Mouse (Mus musculus): ENCODE data around the gene Snx21. TPM values are rescaled to one million over a fixed set of nuclear protein-coding genes. Genes with fewer than 3 reads are reported as not detected.

The Snx21 gene
- total and polyA plus RNA-seq, 3 experiments: 3.8 to 7.7 TPM; not detected in 1

DNA sequence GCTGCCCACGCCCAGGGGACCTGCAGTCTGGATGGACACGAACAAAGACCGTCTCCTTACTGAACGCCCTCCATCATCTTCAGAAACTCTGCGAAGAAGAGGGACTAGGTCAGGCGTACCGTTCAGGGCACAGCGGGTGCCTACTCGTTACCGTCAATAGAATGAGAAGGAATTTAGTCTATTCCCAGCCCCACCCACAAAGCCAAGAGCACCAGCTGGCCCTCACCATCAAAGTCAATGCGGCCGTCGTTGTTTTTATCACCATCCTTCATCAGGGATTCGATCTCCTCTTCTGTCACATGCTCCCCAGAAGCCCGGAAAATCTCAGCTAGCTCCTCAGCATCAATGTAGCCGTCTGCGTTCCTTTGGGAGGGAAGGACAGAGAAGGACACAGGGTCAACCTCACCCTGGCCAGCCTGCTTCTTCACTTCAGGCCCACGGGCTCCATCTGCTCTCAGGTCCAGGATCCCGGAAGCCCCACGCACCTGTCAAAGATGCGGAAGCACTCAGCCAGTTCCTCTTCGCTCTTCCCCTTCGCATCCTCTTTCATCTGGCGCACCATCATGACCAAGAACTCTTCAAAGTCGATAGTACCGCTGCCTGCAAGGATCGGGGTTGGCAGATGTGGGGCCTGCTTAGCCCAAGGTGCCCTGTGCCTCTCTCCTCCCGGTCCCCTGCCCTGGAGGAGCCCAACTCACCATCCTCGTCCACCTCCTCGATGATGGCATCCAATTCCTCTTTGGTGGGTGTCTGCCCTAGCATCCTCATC is 8.2 kb upstream of the Snx21 start (continued):
- TF ChIP-seq SIN3A (IDR thresholded peaks at IDR 0.05; ENCODE audit: low read length) (no peak), TBP (IDR thresholded peaks at IDR 0.05; ENCODE audit: low read depth, low read length) (no peak)

GRCm38 (mm10) chr2:164778015-164778287 is 7.7 kb upstream of the Snx21 start:
- Histone ChIP-seq H3K79me2 (ENCODE audit: control insufficient read depth, insufficient read depth, low read length, poor library complexity) (no peaks in the 10 kb centered on the region), H3K36me3 (ENCODE audit: control insufficient read depth in 1 of 2, insufficient read depth in 2 of 2, low read length in 2 of 2) (peaks cover 0 to 5% of the 10 kb centered on the region in 2 experiments; a peak in 2 of 4 replicates), H3K4me1 (ENCODE audit: control insufficient read depth in 1 of 2, insufficient read depth in 2 of 2, low read length in 2 of 2) (peaks cover 0 to 9% of the 10 kb centered on the region in 2 experiments; a peak in 3 of 4 replicates), H3K4me3 (ENCODE audit: control insufficient read depth in 1 of 2, insufficient read depth in 1 of 2, low read depth in 2 of 2, low read length in 2 of 2) (no peak overlapping the region), H3K9ac (ENCODE audit: control insufficient read depth, low read depth, low read length, poor library complexity, severe bottlenecking) (no peak overlapping the region), H3K9me3 (replicated peaks; ENCODE audit: insufficient read depth, low read length) (no peaks in the 10 kb centered on the region), H3K27me3 (ENCODE audit: control insufficient read depth in 1 of 2, insufficient read depth in 2 of 2, low read length in 2 of 2) (no peaks in the 10 kb centered on the region), H3K27ac (ENCODE audit: control insufficient read depth, low read depth, low read length) (no peak overlapping the region)
- TF ChIP-seq MXI1 (IDR thresholded peaks at IDR 0.05; ENCODE audit: low read depth, low read length): no peak
- no peak for TF ChIP-seq USF1 (IDR thresholded peaks at IDR 0.05; ENCODE audit: low read depth, low read length)
- no peak for TF ChIP-seq GATA1 (IDR thresholded peaks at IDR 0.05; ENCODE audit: low read depth, low read length)
- no peak for TF ChIP-seq POLR2A (IDR thresholded peaks at IDR 0.05; ENCODE audit: control insufficient read depth in 1 of 2, insufficient read depth in 1 of 2, low read depth in 1 of 2, low read length in 2 of 2, poor library complexity in 1 of 2)
- no peak for TF ChIP-seq MAFK (IDR thresholded peaks at IDR 0.05; ENCODE audit: borderline replicate concordance, low read depth, low read length)
- no peak for TF ChIP-seq NRF1 (IDR thresholded peaks at IDR 0.05; ENCODE audit: insufficient read depth, low read depth, low read length, poor library complexity, severe bottlenecking)
- TF ChIP-seq MYC (IDR thresholded peaks at IDR 0.05; ENCODE audit: low read depth, low read length): no peak
- no peak for TF ChIP-seq ZKSCAN1 (IDR thresholded peaks at IDR 0.05; ENCODE audit: low read depth, low read length)
- TF ChIP-seq CTCF (IDR thresholded peaks at IDR 0.05 in 2 of 3, conservative IDR thresholded peaks at IDR 0.05 in 1 of 3; ENCODE audit: control insufficient read depth in 1 of 3, insufficient read depth in 1 of 3, low read depth in 2 of 3, low read length in 3 of 3, poor library complexity in 1 of 3, severe bottlenecking in 1 of 3): no peak
- TF ChIP-seq CHD1 (IDR thresholded peaks at IDR 0.05; ENCODE audit: low read depth, low read length): no peak
- TF ChIP-seq BHLHE40 (IDR thresholded peaks at IDR 0.05; ENCODE audit: borderline replicate concordance, low read depth, low read length): no peak
- no peak for TF ChIP-seq POLR2AphosphoS5 (IDR thresholded peaks at IDR 0.05; ENCODE audit: borderline replicate concordance, low read depth, low read length)
- TF ChIP-seq SIN3A (IDR thresholded peaks at IDR 0.05; ENCODE audit: low read length): no peak
- TF ChIP-seq POLR2AphosphoS2 (IDR thresholded peaks at IDR 0.05; ENCODE audit: low read length): no peak
- TF ChIP-seq SMC3 (IDR thresholded peaks at IDR 0.05; ENCODE audit: low read depth, low read length): no peak
- TF ChIP-seq RAD21 (IDR thresholded peaks at IDR 0.05; ENCODE audit: low read depth, low read length): no peak
- no peak for TF ChIP-seq TAL1 (IDR thresholded peaks at IDR 0.05; ENCODE audit: low read length)
- no peak for DNase-seq (ENCODE audit: low read depth, low spot score)

- Histone ChIP-seq H3K4me1 (ENCODE audit: control insufficient read depth in 1 of 2, insufficient read depth in 2 of 2, low read length in 2 of 2) (0 out of 4 replicates have a peak, but pooled peaks cover 0 to under 1% of the 10 kb centered on the region in 2 experiments), H3K79me2 (ENCODE audit: control insufficient read depth, insufficient read depth, low read length, poor library complexity) (no peaks in the 10 kb centered on the region), H3K4me3 (ENCODE audit: control insufficient read depth in 1 of 2, insufficient read depth in 1 of 2, low read depth in 2 of 2, low read length in 2 of 2) (no peak overlapping the region), H3K27me3 (ENCODE audit: control insufficient read depth in 1 of 2, insufficient read depth in 2 of 2, low read length in 2 of 2) (no peaks in the 10 kb centered on the region), H3K9me3 (replicated peaks; ENCODE audit: insufficient read depth, low read length) (no peaks in the 10 kb centered on the region), H3K36me3 (ENCODE audit: control insufficient read depth in 1 of 2, insufficient read depth in 2 of 2, low read length in 2 of 2) (no peaks in the 10 kb centered on the region; a peak in 1 of 4 replicates), H3K9ac (ENCODE audit: control insufficient read depth, low read depth, low read length, poor library complexity, severe bottlenecking) (no peak overlapping the region), H3K27ac (ENCODE audit: control insufficient read depth, low read depth, low read length) (no peak overlapping the region)
- DNase-seq (ENCODE audit: low read depth, low spot score): no peak
- TF ChIP-seq ELF1 (IDR thresholded peaks at IDR 0.05; ENCODE audit: low read depth, low read length): no peak
- no peak for TF ChIP-seq MYB (IDR thresholded peaks at IDR 0.05; ENCODE audit: low read depth, low read length)
- TF ChIP-seq NELFE (IDR thresholded peaks at IDR 0.05; ENCODE audit: low read depth, low read length): no peak
- no peak for TF ChIP-seq ETS1 (IDR thresholded peaks at IDR 0.05; ENCODE audit: low read depth, low read length)
- TF ChIP-seq TAL1 (IDR thresholded peaks at IDR 0.05; ENCODE audit: low read length): no peak
- no peak for TF ChIP-seq EP300 (IDR thresholded peaks at IDR 0.05; ENCODE audit: low read depth in 1 of 2, low read length in 2 of 2)
- no peak for TF ChIP-seq SMC3 (IDR thresholded peaks at IDR 0.05; ENCODE audit: low read depth, low read length)
- no peak for TF ChIP-seq ZC3H11A (IDR thresholded peaks at IDR 0.05; ENCODE audit: low read depth, low read length)
- TF ChIP-seq MEF2A (IDR thresholded peaks at IDR 0.05; ENCODE audit: extremely low read depth, insufficient replicate concordance, low read depth, low read length, poor library complexity, severe bottlenecking): no peak
- no peak for TF ChIP-seq NRF1 (IDR thresholded peaks at IDR 0.05; ENCODE audit: insufficient read depth, low read depth, low read length, poor library complexity, severe bottlenecking)
- TF ChIP-seq E2F4 (IDR thresholded peaks at IDR 0.05; ENCODE audit: borderline replicate concordance, low read depth, low read length): no peak
- TF ChIP-seq ZMIZ1 (IDR thresholded peaks at IDR 0.05; ENCODE audit: low read depth, low read length): no peak
- no peak for TF ChIP-seq TBP (IDR thresholded peaks at IDR 0.05; ENCODE audit: low read depth, low read length)
- TF ChIP-seq CHD2 (IDR thresholded peaks at IDR 0.05; ENCODE audit: low read length): no peak
- no peak for TF ChIP-seq GATA1 (IDR thresholded peaks at IDR 0.05; ENCODE audit: low read depth, low read length)
- no peak for TF ChIP-seq ZKSCAN1 (IDR thresholded peaks at IDR 0.05; ENCODE audit: low read depth, low read length)
- no peak for TF ChIP-seq KAT2A (conservative IDR thresholded peaks at IDR 0.05; ENCODE audit: low read depth, low read length)
Observed at GRCm38 (mm10) chr2:164778809-164779208, 6.8 kb upstream of the Snx21 start.
